Mouse (Mus musculus): ENCODE results near the gene Atp1b3. TPM values are rescaled to one million over a fixed set of nuclear protein-coding genes. Genes with fewer than 3 reads are reported as not detected.
"Not testable (repeated sequence)": the region's sequence is repeated elsewhere in the genome, so short reads cannot be mapped to it uniquely, and the experiment has no call there.

Atp1b3 gene
- 99.5 and 101 TPM in 2 replicates for polyA plus RNA-seq (2016; fragmentation: Nextera tagmentation; extraction: Ambion mirVana)

DNA sequence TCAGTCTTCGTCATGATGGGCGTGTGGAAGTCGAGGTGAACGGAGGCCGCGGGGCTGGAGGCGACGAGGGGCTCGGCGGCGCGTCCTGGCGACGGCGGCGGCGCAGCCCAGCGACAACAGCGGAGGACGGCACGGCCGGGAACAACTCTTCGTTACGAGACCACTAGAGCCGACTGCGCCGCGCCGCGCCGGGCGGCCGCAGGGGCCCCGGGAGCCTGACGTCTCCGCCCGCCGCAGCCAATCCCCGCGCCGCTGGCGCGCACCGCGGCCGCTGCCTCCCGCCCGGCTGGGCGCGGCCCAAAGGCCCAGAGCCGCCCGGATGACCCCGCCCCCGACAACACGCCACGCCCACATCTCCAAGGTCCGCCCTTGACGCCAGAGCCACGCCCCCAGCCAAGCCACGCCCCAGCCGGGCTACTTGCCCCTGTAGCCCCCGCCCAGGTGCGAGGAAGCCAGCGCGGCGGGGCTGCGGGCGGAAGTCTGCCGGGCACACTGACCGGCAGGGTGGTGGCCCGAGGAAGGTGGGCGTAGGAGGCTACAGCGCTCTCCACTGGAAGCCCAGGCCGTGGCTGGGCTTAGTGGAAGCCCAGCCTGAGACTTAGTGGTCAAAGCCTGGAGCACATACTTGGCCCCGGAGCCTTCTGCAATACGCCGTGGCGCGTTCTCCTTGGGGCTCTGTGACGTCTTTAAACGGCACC is at the start of gene Atp1b3:
Gene Atp1b3 (minus strand): TSS at position 302 of the 698 bp plus-strand sequence.
- H3K4me1 ChIP-seq: peaks cover 29% of the 10 kb centered on the region
- WGBS (ENCODE audit: insufficient replicate concordance): under 1% methylated on average over 78 of the region's 81 CpGs
- H3K27me3 ChIP-seq (replicated peaks): no peaks in the 10 kb centered on the region
- peak; percentile 95 for ATAC-seq
- H3K4me3 ChIP-seq: peak within 1 kb of the TSS; percentile 84
- H3K36me3 ChIP-seq: peaks cover 4% of the 10 kb centered on the region
- H3K9ac ChIP-seq: peak within 1 kb of the TSS; percentile 88
- H3K4me2 ChIP-seq: peak within 1 kb of the TSS; percentile 82
- no peaks in the 10 kb centered on the region for H3K9me3 ChIP-seq (replicated peaks)
- H3K27ac ChIP-seq: peak within 1 kb of the TSS; percentile 96

DNA sequence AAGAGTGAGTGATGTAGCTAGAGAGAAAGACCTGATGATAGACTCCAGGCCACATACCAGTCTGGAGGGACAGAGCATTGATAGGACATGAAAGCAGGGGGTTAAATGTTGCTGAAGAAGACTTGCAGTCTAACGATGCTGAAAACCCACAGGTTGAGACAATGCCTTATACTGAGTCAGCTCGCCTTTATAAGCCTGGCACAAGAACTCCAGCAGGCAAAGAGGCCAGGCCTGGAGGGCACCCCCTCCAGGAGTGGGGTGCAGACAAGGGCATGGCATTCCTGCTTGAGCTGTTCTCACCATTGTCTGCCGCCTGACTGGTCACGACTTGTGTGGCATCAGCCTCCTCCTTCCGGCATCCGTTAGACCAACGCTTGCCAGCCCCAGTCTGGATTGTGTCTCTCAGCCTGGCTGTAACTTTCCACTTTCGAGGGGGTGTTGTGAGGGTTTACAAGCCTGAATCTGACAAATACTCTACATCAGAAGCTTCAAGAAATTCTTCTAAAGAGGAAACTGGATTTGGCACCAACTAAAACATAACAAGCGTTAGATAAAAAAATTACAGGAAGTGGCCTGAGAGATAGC is 48.7 kb upstream of the Atp1b3 start:
- no peak overlapping the region for H3K9ac ChIP-seq
- WGBS (ENCODE audit: insufficient replicate concordance): 68% methylated on average over 9 of the region's 9 CpGs
- no peak for ATAC-seq

GRCm38 (mm10) chr9:96404312-96404711 is 40.1 kb upstream of the Atp1b3 start:
- no peak overlapping the region for H3K9ac ChIP-seq
- ATAC-seq: no peak
- H3K27me3 ChIP-seq (replicated peaks): no peaks in the 10 kb centered on the region
- H3K9me3 ChIP-seq (replicated peaks): no peaks in the 10 kb centered on the region
- H3K36me3 ChIP-seq: no peaks in the 10 kb centered on the region
- WGBS (ENCODE audit: insufficient replicate concordance): 78% methylated on average over 3 of the region's 3 CpGs
- H3K4me2 ChIP-seq: no peak overlapping the region
- H3K27ac ChIP-seq: no peak overlapping the region
- no peaks in the 10 kb centered on the region for H3K4me1 ChIP-seq
- no peak overlapping the region for H3K4me3 ChIP-seq

More for the DNA sequence above, 48.7 kb upstream of the Atp1b3 start:
- Histone ChIP-seq H3K27me3 (replicated peaks) (no peaks in the 10 kb centered on the region), H3K4me1 (0 out of 2 replicates have a peak, but pooled peaks cover 3% of the 10 kb centered on the region), H3K4me2 (no peak overlapping the region), H3K27ac (no peak overlapping the region), H3K9me3 (replicated peaks) (no peaks in the 10 kb centered on the region), H3K36me3 (no peaks in the 10 kb centered on the region), H3K4me3 (no peak overlapping the region)

- H3K27me3 ChIP-seq (replicated peaks); H3K4me2 ChIP-seq; H3K9ac ChIP-seq; H3K4me3 ChIP-seq; ATAC-seq; H3K9me3 ChIP-seq (replicated peaks); H3K27ac ChIP-seq; H3K36me3 ChIP-seq: not testable (repeated sequence)
- peaks cover 34% of the 10 kb centered on the region for H3K4me1 ChIP-seq
- 79% methylated on average over 3 of the region's 3 CpGs for WGBS (ENCODE audit: insufficient replicate concordance)
These were observed 35.7 kb upstream of the Atp1b3 start for GRCm38 (mm10) chr9:96399916-96400315.

DNA sequence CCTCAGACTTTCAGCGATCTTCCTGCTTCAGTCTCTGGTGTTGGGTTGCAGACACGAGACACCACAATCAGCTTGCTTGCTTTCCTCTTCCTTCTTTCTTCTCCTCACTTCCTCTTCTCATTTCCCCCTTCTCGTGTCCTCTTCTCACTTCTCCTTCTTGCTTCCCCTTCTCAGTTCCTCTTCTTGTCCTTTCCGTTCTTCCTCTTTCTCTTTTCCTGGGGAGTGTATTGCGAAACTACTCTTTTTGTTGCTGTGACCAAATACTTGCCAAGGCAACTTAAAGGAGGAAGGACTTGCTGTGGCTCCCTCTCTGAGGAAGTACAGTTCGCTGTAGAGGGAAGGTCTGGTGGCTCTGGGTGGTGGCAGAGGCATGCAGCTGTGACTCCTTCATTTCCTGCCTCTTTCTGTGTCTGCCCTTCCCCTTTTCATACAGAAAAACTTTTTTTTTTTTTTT is 35.2 kb upstream of the Atp1b3 start:
- peaks cover 38% of the 10 kb centered on the region for H3K4me1 ChIP-seq
- peak overlapping the region; percentile 32 for H3K27ac ChIP-seq
- no peaks in the 10 kb centered on the region for H3K36me3 ChIP-seq
- ATAC-seq: no peak
- no peak overlapping the region for H3K4me2 ChIP-seq
- H3K27me3 ChIP-seq (replicated peaks): no peaks in the 10 kb centered on the region
- no peaks in the 10 kb centered on the region for H3K9me3 ChIP-seq (replicated peaks)
- H3K9ac ChIP-seq: no peak overlapping the region
- no peak overlapping the region for H3K4me3 ChIP-seq
- WGBS (ENCODE audit: insufficient replicate concordance): 26% methylated on average over 6 of the region's 6 CpGs

- 40% methylated on average over 4 of the region's 4 CpGs for WGBS (ENCODE audit: insufficient replicate concordance)
- Histone ChIP-seq H3K27me3 (replicated peaks) (no peaks in the 10 kb centered on the region), H3K4me2 (no peak overlapping the region), H3K4me3 (no peak overlapping the region), H3K9me3 (replicated peaks) (no peaks in the 10 kb centered on the region), H3K4me1 (peaks cover 40% of the 10 kb centered on the region), H3K36me3 (no peaks in the 10 kb centered on the region), H3K9ac (no peak overlapping the region), H3K27ac (peak overlapping the region; percentile 55; the same call in 1 of the 2 replicates)
- ATAC-seq: no peak
These were observed 34.4 kb upstream of the Atp1b3 start for GRCm38 (mm10) chr9:96398614-96399013.

GRCm38 (mm10) chr9:96398165-96398564 is 33.9 kb upstream of the Atp1b3 start:
- Histone ChIP-seq H3K4me2 (no peak overlapping the region), H3K9me3 (replicated peaks) (no peaks in the 10 kb centered on the region), H3K27ac (peak overlapping the region; percentile 55; the same call in 1 of the 2 replicates), H3K36me3 (no peaks in the 10 kb centered on the region), H3K27me3 (replicated peaks) (no peaks in the 10 kb centered on the region), H3K9ac (no peak overlapping the region), H3K4me1 (peaks cover 40% of the 10 kb centered on the region), H3K4me3 (no peak overlapping the region)
- ATAC-seq: peak; percentile 19; the same call in 1 of the 2 replicates
- 53% methylated on average over 8 of the region's 8 CpGs for WGBS (ENCODE audit: insufficient replicate concordance)

- WGBS (ENCODE audit: insufficient replicate concordance): 43% methylated on average over 16 of the region's 16 CpGs
These were observed 30.9 kb upstream of the Atp1b3 start for GRCm38 (mm10) chr9:96394910-96395690.

DNA sequence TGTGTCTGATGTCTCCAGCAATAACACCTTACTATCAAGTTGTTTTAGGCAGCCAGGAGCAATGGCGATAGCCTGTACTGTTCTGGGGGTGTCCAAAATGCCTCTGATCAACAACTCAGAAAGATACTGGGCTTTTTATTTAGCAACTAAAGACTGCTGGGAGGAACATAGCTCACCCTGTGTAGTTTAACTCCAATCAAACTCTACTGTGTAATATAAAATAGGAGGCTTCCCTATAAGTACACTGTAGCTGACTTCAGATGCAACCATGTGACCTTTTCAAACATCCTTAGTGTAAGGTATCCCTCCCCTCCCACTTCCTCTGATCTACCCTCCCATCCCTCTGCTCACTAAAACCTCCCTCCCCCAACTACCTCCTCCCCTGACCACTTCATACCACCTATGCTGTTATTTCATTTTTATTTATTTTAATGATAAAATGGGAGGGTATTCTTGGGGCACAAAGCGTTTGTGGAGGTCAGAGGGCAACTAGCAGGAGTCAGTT is 29.5 kb upstream of the Atp1b3 start:
- Histone ChIP-seq H3K4me1 (peaks cover 40% of the 10 kb centered on the region), H3K9ac (no peak overlapping the region), H3K4me3 (no peak overlapping the region), H3K27ac (no peak overlapping the region), H3K27me3 (replicated peaks) (no peaks in the 10 kb centered on the region), H3K36me3 (no peaks in the 10 kb centered on the region), H3K4me2 (no peak overlapping the region), H3K9me3 (replicated peaks) (no peaks in the 10 kb centered on the region)
- ATAC-seq: no peak
- 74% methylated on average over 2 of the region's 2 CpGs for WGBS (ENCODE audit: insufficient replicate concordance)

More at GRCm38 (mm10) chr9:96394910-96395690, 30.9 kb upstream of the Atp1b3 start:
- H3K4me2 ChIP-seq: no peak overlapping the region
- H3K4me3 ChIP-seq: no peak overlapping the region
- H3K27ac ChIP-seq: 0 out of 2 replicates have a peak overlapping the region, but pooled peaks have one; percentile 47
- ATAC-seq: no peak
- H3K36me3 ChIP-seq: no peaks in the 10 kb centered on the region
- H3K27me3 ChIP-seq (replicated peaks): no peaks in the 10 kb centered on the region
- H3K9ac ChIP-seq: no peak overlapping the region
- peaks cover 40% of the 10 kb centered on the region for H3K4me1 ChIP-seq
- no peaks in the 10 kb centered on the region for H3K9me3 ChIP-seq (replicated peaks)

- ATAC-seq: 0 out of 2 replicates have a peak, but pooled peaks have one; percentile 35
- H3K27me3 ChIP-seq (replicated peaks): no peaks in the 10 kb centered on the region
- no peak overlapping the region for H3K9ac ChIP-seq
- H3K4me3 ChIP-seq: no peak overlapping the region
- no peak overlapping the region for H3K27ac ChIP-seq
- H3K4me1 ChIP-seq: peaks cover 33% of the 10 kb centered on the region
- WGBS (ENCODE audit: insufficient replicate concordance): 47% methylated on average over 5 of the region's 5 CpGs
- H3K4me2 ChIP-seq: no peak overlapping the region
- no peaks in the 10 kb centered on the region for H3K36me3 ChIP-seq
- no peaks in the 10 kb centered on the region for H3K9me3 ChIP-seq (replicated peaks)
These were observed 28.9 kb upstream of the Atp1b3 start for GRCm38 (mm10) chr9:96393112-96393511.

DNA sequence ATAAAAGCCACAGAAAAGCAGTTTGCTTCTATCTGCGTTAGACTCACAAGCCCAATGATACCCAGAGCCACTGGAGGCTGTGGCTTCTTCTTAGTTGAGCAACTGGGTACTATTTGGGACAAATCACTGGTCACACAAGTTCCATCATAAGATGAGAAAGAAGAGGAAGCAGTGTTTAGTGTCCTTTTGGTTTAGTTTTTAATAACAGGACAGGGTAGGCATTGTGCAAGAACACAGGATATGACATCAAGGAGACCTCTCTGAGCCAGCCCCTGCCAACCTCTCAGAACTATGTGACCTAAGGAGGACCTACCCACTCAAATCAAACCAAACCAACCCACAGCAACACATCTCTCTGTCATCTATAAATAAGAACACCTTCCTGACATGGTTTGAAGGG is 27.7 kb upstream of the Atp1b3 start:
- no peak overlapping the region for H3K9ac ChIP-seq
- no peak overlapping the region for H3K27ac ChIP-seq
- peaks cover 21% of the 10 kb centered on the region for H3K4me1 ChIP-seq
- H3K36me3 ChIP-seq: no peaks in the 10 kb centered on the region
- WGBS (ENCODE audit: insufficient replicate concordance): 72% methylated on average over 1 of the region's 1 CpGs
- H3K4me3 ChIP-seq: no peak overlapping the region
- H3K27me3 ChIP-seq (replicated peaks): no peaks in the 10 kb centered on the region
- H3K9me3 ChIP-seq (replicated peaks): no peaks in the 10 kb centered on the region
- ATAC-seq: no peak
- no peak overlapping the region for H3K4me2 ChIP-seq

Data from liver, embryonic 12.5 days (tissue).